Mouse (Mus musculus) limb, embryonic 12.5 days (tissue): ENCODE data around the gene D16Ertd472e. TPM values are rescaled to one million over a fixed set of nuclear protein-coding genes. Genes with fewer than 3 reads are reported as not detected.

Experiments
- ATAC-seq: fragments of 200-750 bp; cut with Nextera tagmentation; 2 replicates; pipeline ENCODE4 v1.8.0; 2017; ENCODE audit warnings: low read depth, moderate TSS enrichment; ENCODE audit not compliant: insufficient number of reproducible peaks, insufficient read depth, low FRiP score, low TSS enrichment
- H3K27ac ChIP-seq: fragments of 300-500 bp; sonication (generic); 2 replicates; pipeline ENCODE4 v1.5.1; 2016; ENCODE audit warnings: mild to moderate bottlenecking, moderate library complexity
- H3K27me3 ChIP-seq: fragments of 300-500 bp; sonication (generic); 2 replicates; pipeline ENCODE4 v1.6.1; 2016; ENCODE audit warnings: mild to moderate bottlenecking, moderate library complexity
- H3K36me3 ChIP-seq: fragments of 300-500 bp; sonication (generic); 2 replicates; pipeline ENCODE4 v1.6.1; 2016; ENCODE audit warnings: mild to moderate bottlenecking, moderate library complexity
- H3K4me1 ChIP-seq: fragments of 300-500 bp; sonication (generic); replicated peaks from 2 replicates; pipeline ENCODE4 v1.6.1; 2016
- H3K4me2 ChIP-seq: fragments of 300-500 bp; sonication (generic); 2 replicates; pipeline ENCODE4 v1.6.1; 2016; ENCODE audit warnings: mild to moderate bottlenecking, moderate library complexity
- H3K4me3 ChIP-seq: fragments of 300-500 bp; sonication (generic); replicated peaks from 2 replicates; pipeline ENCODE4 v1.5.1; 2016; ENCODE audit warnings: mild to moderate bottlenecking
- H3K9ac ChIP-seq: fragments of 300-500 bp; sonication (generic); replicated peaks from 2 replicates; pipeline ENCODE4 v1.6.1; 2016; ENCODE audit warnings: mild to moderate bottlenecking, moderate library complexity
- H3K9me3 ChIP-seq: fragments of 300-500 bp; sonication (generic); 2 replicates; pipeline ENCODE4 v1.6.1; 2016; ENCODE audit warnings: mild to moderate bottlenecking, moderate library complexity
- WGBS: fragments of 180-500 bp; shearing (Covaris S2); methylation state at CpG from one replicate; pipeline ENCODE4 v1.1.7; 2016; 5-methylcytosine and 5-hydroxymethylcytosine counted together
- polyA plus RNA-seq: library from polyadenylated mRNA; unstranded; fragments of >200 nt; fragmentation: Nextera tagmentation; extraction: Ambion mirVana; gene quantifications from 2 replicates; pipeline ENCODE4 v1.2.1, GENCODE M21; 2016

Gene D16Ertd472e
- 24.6 and 27.8 TPM in 2 replicates for polyA plus RNA-seq

DNA sequence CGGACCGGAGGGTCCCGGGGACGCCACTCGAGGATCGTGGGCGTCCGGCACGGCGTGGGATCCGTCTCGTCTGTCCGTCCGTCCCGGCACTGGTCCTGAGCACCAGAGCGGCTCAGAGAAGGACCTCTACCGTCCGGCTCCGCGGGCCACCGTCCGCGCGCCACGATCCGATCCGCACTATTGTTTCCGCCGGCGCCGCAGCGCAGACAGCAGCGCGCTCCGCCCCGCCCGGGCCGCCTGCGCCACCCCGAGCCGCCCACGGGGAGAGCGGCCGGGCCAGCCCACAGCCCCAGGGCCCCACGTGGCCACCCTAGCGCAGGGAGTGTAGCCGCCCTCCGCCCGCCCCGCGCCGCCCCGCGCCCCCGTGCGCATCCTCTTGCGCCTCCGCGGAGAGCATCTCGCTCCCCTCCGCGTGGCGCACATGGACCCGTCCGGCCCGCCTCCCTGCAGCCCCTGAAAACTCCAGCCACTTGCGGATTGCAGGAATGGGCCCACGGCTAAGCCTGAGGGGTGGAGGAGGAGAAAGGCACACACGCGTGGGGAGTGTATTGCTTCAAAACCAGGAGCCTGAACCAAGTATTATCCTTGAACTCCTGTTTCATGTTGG, at the start of gene D16Ertd472e:
Gene D16Ertd472e (minus strand): TSS at position 231 of the 607 bp plus-strand sequence.
- Histone ChIP-seq H3K4me2 (peak within 1 kb of the TSS; percentile 62), H3K9ac (peak within 1 kb of the TSS; percentile 89), H3K4me1 (peaks cover 28% of the 10 kb centered on the region), H3K27me3 (no peaks in the 10 kb centered on the region), H3K36me3 (peaks cover 9% of the 10 kb centered on the region; the same call in 1 of the 2 replicates), H3K9me3 (0 out of 2 replicates have a peak, but pooled peaks cover 4% of the 10 kb centered on the region), H3K27ac (peak within 1 kb of the TSS; percentile 95), H3K4me3 (peak within 1 kb of the TSS; percentile 76)
- WGBS, result under 1% methylated on average over 65 of the region's 70 CpGs
- peak; percentile 96 for ATAC-seq

GRCm38 (mm10) chr16:78622755-78623154, 46.2 kb upstream of the D16Ertd472e start:
- Histone ChIP-seq H3K27ac (no peak overlapping the region), H3K27me3 (no peaks in the 10 kb centered on the region), H3K4me2 (no peak overlapping the region), H3K4me3 (no peak overlapping the region), H3K9me3 (no peaks in the 10 kb centered on the region), H3K36me3 (no peaks in the 10 kb centered on the region), H3K4me1 (no peaks in the 10 kb centered on the region), H3K9ac (no peak overlapping the region)
- 71% methylated on average over 5 of the region's 5 CpGs for WGBS
- ATAC-seq, result no peak

DNA sequence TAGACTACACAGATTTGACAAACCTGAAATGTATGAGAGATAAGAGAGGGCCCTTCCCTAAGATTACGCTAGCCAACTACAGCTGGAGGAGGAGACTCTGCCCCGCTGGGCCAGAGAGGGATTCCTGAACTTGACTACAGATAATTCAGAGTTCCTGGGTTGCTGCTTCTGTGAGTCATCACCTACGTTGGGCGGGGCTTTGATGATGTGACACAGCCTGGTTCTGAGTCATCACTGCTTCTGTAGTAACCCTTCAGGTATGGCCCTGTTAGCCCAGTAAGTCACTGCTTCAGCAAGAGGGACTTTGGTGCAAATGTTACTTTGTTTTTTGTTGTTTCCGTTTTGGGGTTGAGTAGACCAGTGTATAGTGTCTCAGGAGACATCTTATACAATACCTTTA, 42.9 kb upstream of the D16Ertd472e start:
- H3K9ac ChIP-seq, result no peak overlapping the region
- H3K27ac ChIP-seq, result no peak overlapping the region
- H3K4me3 ChIP-seq, result no peak overlapping the region
- H3K4me1 ChIP-seq, result no peaks in the 10 kb centered on the region
- WGBS, result 86% methylated on average over 5 of the region's 5 CpGs
- H3K4me2 ChIP-seq, result no peak overlapping the region
- H3K27me3 ChIP-seq, result no peaks in the 10 kb centered on the region
- ATAC-seq, result no peak
- no peaks in the 10 kb centered on the region for H3K36me3 ChIP-seq
- no peaks in the 10 kb centered on the region for H3K9me3 ChIP-seq

GRCm38 (mm10) chr16:78617757-78618532, 41.4 kb upstream of the D16Ertd472e start:
- Histone ChIP-seq H3K4me3 (no peak overlapping the region), H3K4me1 (no peaks in the 10 kb centered on the region), H3K4me2 (no peak overlapping the region), H3K36me3 (no peaks in the 10 kb centered on the region), H3K27ac (no peak overlapping the region), H3K9me3 (no peaks in the 10 kb centered on the region), H3K9ac (no peak overlapping the region), H3K27me3 (no peaks in the 10 kb centered on the region)
- ATAC-seq, result no peak
- 95% methylated on average over 11 of the region's 11 CpGs for WGBS

GRCm38 (mm10) chr16:78606202-78606601, 29.7 kb upstream of the D16Ertd472e start:
- no peak overlapping the region for H3K4me3 ChIP-seq
- 16% methylated on average over 4 of the region's 4 CpGs for WGBS
- no peak for ATAC-seq
- H3K9ac ChIP-seq, result no peak overlapping the region
- no peak overlapping the region for H3K27ac ChIP-seq
- H3K4me1 ChIP-seq, result 0 out of 2 replicates have a peak, but pooled peaks cover 9% of the 10 kb centered on the region
- H3K4me2 ChIP-seq, result no peak overlapping the region
- H3K36me3 ChIP-seq, result no peaks in the 10 kb centered on the region
- H3K27me3 ChIP-seq, result no peaks in the 10 kb centered on the region
- peaks cover 9% of the 10 kb centered on the region for H3K9me3 ChIP-seq

DNA sequence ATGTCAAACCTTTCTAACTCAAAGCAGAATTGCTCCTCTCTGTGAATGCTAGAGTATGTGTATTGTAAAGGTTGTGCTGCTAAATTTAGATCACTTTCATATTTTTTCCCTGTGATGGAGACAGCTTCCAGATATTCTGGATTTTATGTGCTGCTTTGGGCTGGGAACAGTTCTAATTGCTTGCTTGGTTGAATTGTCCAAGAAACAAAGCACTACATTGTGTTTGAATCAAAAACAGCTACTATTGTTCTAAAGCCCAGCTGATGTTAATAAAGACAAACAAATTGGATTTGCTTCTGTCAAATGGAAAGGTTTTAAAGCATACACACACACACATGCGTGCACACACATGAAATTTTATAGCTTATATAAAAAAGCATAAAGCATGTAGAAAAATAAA, 22.4 kb upstream of the D16Ertd472e start:
- no peak overlapping the region for H3K4me3 ChIP-seq
- H3K27ac ChIP-seq, result no peak overlapping the region
- no peaks in the 10 kb centered on the region for H3K27me3 ChIP-seq
- no peak overlapping the region for H3K4me2 ChIP-seq
- H3K9me3 ChIP-seq, result peaks cover 9% of the 10 kb centered on the region
- no peak for ATAC-seq
- WGBS, result 58% methylated on average over 1 of the region's 1 CpGs
- no peaks in the 10 kb centered on the region for H3K36me3 ChIP-seq
- no peaks in the 10 kb centered on the region for H3K4me1 ChIP-seq
- no peak overlapping the region for H3K9ac ChIP-seq

- no peak overlapping the region for H3K27ac ChIP-seq
- H3K4me2 ChIP-seq, result no peak overlapping the region
- no peaks in the 10 kb centered on the region for H3K9me3 ChIP-seq
- H3K4me3 ChIP-seq, result no peak overlapping the region
- 67% methylated on average over 2 of the region's 2 CpGs for WGBS
- no peaks in the 10 kb centered on the region for H3K36me3 ChIP-seq
- H3K27me3 ChIP-seq, result no peaks in the 10 kb centered on the region
- no peaks in the 10 kb centered on the region for H3K4me1 ChIP-seq
- no peak overlapping the region for H3K9ac ChIP-seq
- no peak for ATAC-seq
Observed at GRCm38 (mm10) chr16:78596381-78596780, 19.9 kb upstream of the D16Ertd472e start.

DNA sequence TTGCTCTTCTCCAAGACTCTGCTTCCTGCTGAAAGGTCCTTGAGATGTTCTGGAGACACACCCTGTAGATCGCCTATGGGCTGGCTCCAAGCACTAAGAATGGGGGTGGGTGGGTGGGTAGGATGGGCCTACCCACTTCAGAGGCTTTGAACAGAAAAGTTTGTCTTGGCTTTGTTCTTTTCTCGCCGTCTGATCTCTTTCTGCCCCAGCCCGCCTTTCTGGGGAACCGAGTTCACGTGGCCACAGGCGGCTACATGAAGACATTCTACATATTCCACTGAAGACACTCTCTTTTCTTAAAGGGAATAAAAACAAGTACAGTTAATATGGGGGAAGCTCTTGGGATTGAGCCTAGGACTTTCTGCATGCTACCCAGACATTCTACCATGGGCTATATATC, 19.3 kb upstream of the D16Ertd472e start:
- H3K4me3 ChIP-seq, result no peak overlapping the region
- no peaks in the 10 kb centered on the region for H3K4me1 ChIP-seq
- no peaks in the 10 kb centered on the region for H3K9me3 ChIP-seq
- 97% methylated on average over 7 of the region's 7 CpGs for WGBS
- H3K9ac ChIP-seq, result no peak overlapping the region
- no peak overlapping the region for H3K4me2 ChIP-seq
- H3K27me3 ChIP-seq, result no peaks in the 10 kb centered on the region
- no peak overlapping the region for H3K27ac ChIP-seq
- no peak for ATAC-seq
- H3K36me3 ChIP-seq, result no peaks in the 10 kb centered on the region

- H3K4me3 ChIP-seq, result no peak overlapping the region
- no peaks in the 10 kb centered on the region for H3K36me3 ChIP-seq
- no peaks in the 10 kb centered on the region for H3K4me1 ChIP-seq
- H3K27ac ChIP-seq, result no peak overlapping the region
- 75% methylated on average over 3 of the region's 3 CpGs for WGBS
- no peak for ATAC-seq
- no peak overlapping the region for H3K9ac ChIP-seq
- H3K9me3 ChIP-seq, result no peaks in the 10 kb centered on the region
- H3K27me3 ChIP-seq, result no peaks in the 10 kb centered on the region
- H3K4me2 ChIP-seq, result no peak overlapping the region
Observed at GRCm38 (mm10) chr16:78594154-78594553, 17.6 kb upstream of the D16Ertd472e start.

- Histone ChIP-seq H3K9me3 (no peaks in the 10 kb centered on the region), H3K27me3 (no peaks in the 10 kb centered on the region), H3K4me3 (no peak overlapping the region), H3K4me1 (no peaks in the 10 kb centered on the region), H3K4me2 (no peak overlapping the region), H3K9ac (no peak overlapping the region), H3K36me3 (no peaks in the 10 kb centered on the region), H3K27ac (no peak overlapping the region)
- WGBS, result 87% methylated on average over 6 of the region's 6 CpGs
- no peak for ATAC-seq
Observed at GRCm38 (mm10) chr16:78591130-78591529, 14.6 kb upstream of the D16Ertd472e start.

DNA sequence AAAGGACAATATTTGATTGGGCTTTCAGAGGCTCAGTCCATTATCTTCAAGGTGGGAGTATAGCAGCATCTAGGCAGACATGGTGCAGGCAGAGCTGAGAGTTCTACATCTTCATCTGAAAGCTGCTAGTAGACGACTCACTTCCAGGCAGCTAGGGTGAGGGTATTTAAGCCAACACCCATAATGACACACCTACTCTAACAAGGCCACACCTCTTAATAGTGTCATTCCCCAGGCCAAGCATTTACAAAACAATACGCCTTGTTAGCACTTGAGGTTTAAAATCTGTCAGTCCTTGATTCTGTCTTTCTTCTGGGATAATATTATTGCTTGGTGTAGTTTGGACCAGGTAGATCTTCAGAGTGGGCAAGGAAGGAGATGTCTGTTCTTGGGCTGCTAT, 12.3 kb upstream of the D16Ertd472e start:
- Histone ChIP-seq H3K4me3 (no peak overlapping the region), H3K9ac (no peak overlapping the region), H3K4me1 (no peaks in the 10 kb centered on the region), H3K27me3 (no peaks in the 10 kb centered on the region), H3K9me3 (no peaks in the 10 kb centered on the region), H3K36me3 (no peaks in the 10 kb centered on the region), H3K4me2 (no peak overlapping the region), H3K27ac (no peak overlapping the region)
- ATAC-seq, result no peak
- WGBS, result 58% methylated on average over 2 of the region's 2 CpGs
